Comparison of ENCODE assay signal across 8 mouse cellular contexts in genomic region chrX:42067791-42068200, GRCm38 (mm10). TPM values are rescaled to one million over a fixed set of nuclear protein-coding genes. Genes with fewer than 3 reads are reported as not detected.
DNase-seq lines count a peak whose midpoint lies in the region; ATAC-seq and TF ChIP-seq lines count a peak whose summit lies in the region.

No protein-coding gene starts in this region.

- H3K9me3 ChIP-seq in ES-Bruce4 (replicated peaks; ENCODE audit: control insufficient read depth, insufficient read depth, low read length, poor library complexity, severe bottlenecking): no peaks in the 10 kb centered on the region
- no peaks in the 10 kb centered on the region for H3K9me3 ChIP-seq in forebrain, embryonic 11.5 days (ENCODE audit: control insufficient read depth, low read length)
- H3K9me3 ChIP-seq in neural tube, embryonic 15.5 days (replicated peaks): no peaks in the 10 kb centered on the region

- intact Hi-C loops in heart, postnatal 14 days (cut with DNase I): loop anchor here (5.0 kb wide), 2 partner anchors 35 to 80 kb away; partner anchors contain the start of gene Stag2

- TF ChIP-seq EP300 in ES-Bruce4 (IDR thresholded peaks at IDR 0.05; ENCODE audit: insufficient read depth, low read depth, low read length): no peak

- peak overlapping the region; percentile 35 for H3K4me2 ChIP-seq in forebrain, embryonic 11.5 days (ENCODE audit: low read depth, low read length, severe bottlenecking)
- H3K4me2 ChIP-seq in neural tube, embryonic 15.5 days: peak overlapping the region; percentile 51

- no peaks in the 10 kb centered on the region for H3K27me3 ChIP-seq in ES-Bruce4 (ENCODE audit: control insufficient read depth, insufficient read depth, low read length, poor library complexity, severe bottlenecking)
- H3K27me3 ChIP-seq in forebrain, embryonic 11.5 days (ENCODE audit: control insufficient read depth, insufficient read depth, low read length): no peaks in the 10 kb centered on the region
- no peaks in the 10 kb centered on the region for H3K27me3 ChIP-seq in neural tube, embryonic 15.5 days (replicated peaks)

- DNase-seq in c-Kit-positive CD71-positive TER-119-negative erythroid progenitor cells, embryonic 14.5 days (ENCODE audit: low read depth): peak; percentile 35
- DNase-seq in forebrain, embryonic 11.5 days (ENCODE audit: low spot score): peak; percentile 85
- DNase-seq in heart, postnatal 14 days: peak; percentile 78 to 80
- peak; percentile 81 to 88 for DNase-seq in kidney, postnatal 4 days
- DNase-seq in lung, adult 2 months: peak; percentile 73
- DNase-seq in thymus, postnatal 14 days: peak; percentile 79

- no peaks in the 10 kb centered on the region for H3K36me3 ChIP-seq in ES-Bruce4 (ENCODE audit: control insufficient read depth, insufficient read depth, low read length, poor library complexity, severe bottlenecking)
- H3K36me3 ChIP-seq in forebrain, embryonic 11.5 days (ENCODE audit: control insufficient read depth, insufficient read depth, low read length): no peaks in the 10 kb centered on the region
- H3K36me3 ChIP-seq in neural tube, embryonic 15.5 days: no peaks in the 10 kb centered on the region

- H3K9ac ChIP-seq in ES-Bruce4 (ENCODE audit: low read depth, poor library complexity, severe bottlenecking): peak overlapping the region; percentile 84
- peak overlapping the region; percentile 64 for H3K9ac ChIP-seq in forebrain, embryonic 11.5 days (ENCODE audit: low read length)
- H3K9ac ChIP-seq in neural tube, embryonic 15.5 days (replicated peaks): peak overlapping the region; percentile 55

- peak overlapping the region; percentile 55 for H3K27ac ChIP-seq in ES-Bruce4 (ENCODE audit: insufficient read depth, low read length)
- peak overlapping the region; percentile 89 for H3K27ac ChIP-seq in forebrain, embryonic 11.5 days (ENCODE audit: low read depth, low read length)
- H3K27ac ChIP-seq in neural tube, embryonic 15.5 days (replicated peaks): peak overlapping the region; percentile 91

- peak; percentile 80 for ATAC-seq in forebrain, embryonic 11.5 days (replicated peaks; ENCODE audit: low FRiP score)
- ATAC-seq in neural tube, embryonic 15.5 days (ENCODE audit: low FRiP score): peak; percentile 88

- 15% methylated on average over 25 of the region's 27 CpGs for whole genome bisulfite sequencing in forebrain, embryonic 11.5 days
- 25% methylated on average over 27 of the region's 27 CpGs for WGBS in lung, adult 2 months
- WGBS in neural tube, embryonic 15.5 days: 16% methylated on average over 23 of the region's 27 CpGs

- TF ChIP-seq POLR2A in ES-Bruce4 (IDR thresholded peaks at IDR 0.05; ENCODE audit: insufficient read depth, low read length): no peak
- no peak for TF ChIP-seq POLR2A in lung, adult 2 months (IDR thresholded peaks at IDR 0.05; ENCODE audit: borderline replicate concordance, extremely low read depth, low read depth, low read length)

- H3K4me3 ChIP-seq in ES-Bruce4 (ENCODE audit: low read depth, low read length): peak overlapping the region; percentile 87
- H3K4me3 ChIP-seq in forebrain, embryonic 11.5 days (ENCODE audit: low read depth, low read length): peak overlapping the region; percentile 42
- H3K4me3 ChIP-seq in lung, adult 2 months (replicated peaks; ENCODE audit: extremely low read depth, low read depth, low read length): peak overlapping the region; percentile 77
- peak overlapping the region; percentile 48 for H3K4me3 ChIP-seq in neural tube, embryonic 15.5 days (replicated peaks)

- no peak for TF ChIP-seq CTCF in ES-Bruce4 (IDR thresholded peaks at IDR 0.05; ENCODE audit: low read depth, low read length)
- no peak for TF ChIP-seq CTCF in lung, adult 2 months (IDR thresholded peaks at IDR 0.05; ENCODE audit: insufficient read depth, low read length)

- H3K4me1 ChIP-seq in ES-Bruce4 (ENCODE audit: control insufficient read depth, insufficient read depth, low read length): no peaks in the 10 kb centered on the region
- H3K4me1 ChIP-seq in forebrain, embryonic 11.5 days (replicated peaks; ENCODE audit: control insufficient read depth, insufficient read depth, low read length): no peaks in the 10 kb centered on the region; the same call in 1 of the 2 replicates
- peaks cover 7% of the 10 kb centered on the region for H3K4me1 ChIP-seq in lung, adult 2 months (ENCODE audit: control insufficient read depth, insufficient read depth, low read length)
- peaks cover 9% of the 10 kb centered on the region for H3K4me1 ChIP-seq in neural tube, embryonic 15.5 days

RNA-seq across cellular contexts. Expression of gene Xiap, which starts 8.3 kb away (rescaled TPM):
- 41.2 and 48.4 TPM in 2 replicates for polyA plus RNA-seq in ES-Bruce4 (2011; ENCODE audit: insufficient read depth, insufficient read length, low read depth, missing spikeins)
- polyA plus RNA-seq in forebrain, embryonic 11.5 days (2014; fragmentation: Nextera tagmentation; extraction: Ambion mirVana): 13.4 and 16.4 TPM in 2 replicates
- total RNA-seq in heart, postnatal 14 days (2021): 10 to 100 TPM; 36.6 to 39.9 TPM
- polyA plus RNA-seq in lung, adult 2 months (2012; rRNA removed): 13.7 and 16.5 TPM in 2 replicates
- polyA plus RNA-seq in neural tube, embryonic 15.5 days (2015; fragmentation: Nextera tagmentation; extraction: Ambion mirVana): 11.3 and 12.0 TPM in 2 replicates

Comparison
In these comparisons a context has a peak if more than half of its experiments do, and no peak if none do; other contexts are left out.
1. Peak in every context shown above with its lines: DNase-seq, ATAC-seq, H3K4me3 ChIP-seq and H3K27ac ChIP-seq.
2. DNase-seq: peak in every context shown above with its lines; median percentile 85 in forebrain, embryonic 11.5 days; 84 in kidney, postnatal 4 days; 79 in heart, postnatal 14 days; 79 in thymus, postnatal 14 days; 73 in lung, adult 2 months; 35 in c-Kit-positive CD71-positive TER-119-negative erythroid progenitor cells, embryonic 14.5 days.